Mouse (Mus musculus) effector memory CD4-positive, alpha-beta T cell, adult 5 months (primary cell): Measurements from ENCODE around the gene Nudt9. TPM values are rescaled to one million over a fixed set of nuclear protein-coding genes. Genes with fewer than 3 reads are reported as not detected.

Experiments
- polyA plus RNA-seq: library from polyadenylated mRNA; unstranded; fragments of 100-300 nt; shearing (Covaris generic); gene quantifications from one replicate; pipeline ENCODE4 v1.2.1, GENCODE M21; 2017

The Nudt9 gene
- 46.1 TPM for polyA plus RNA-seq

GRCm38 (mm10) chr5:104046256-104047199, at the start of gene Nudt9:
Gene Nudt9, plus strand, starts transcription at chr5:104046306.

GRCm38 (mm10) chr5:104021597-104022378, 24.3 kb upstream of the Nudt9 start, which contains the start of gene Hsd17b11:
Gene Hsd17b11, minus strand, starts transcription at chr5:104021919.

GRCm38 (mm10) chr5:104077508-104077907, 31.4 kb downstream of the Nudt9 start, which contains the start of gene Gm17660:
Gene Gm17660, minus strand, starts transcription at chr5:104077608.

GRCm38 (mm10) chr5:104113491-104114172, 67.5 kb downstream of the Nudt9 start, which contains the start of gene Sparcl1:
Gene Sparcl1, minus strand, starts transcription at chr5:104113733.

Other genes with a start within 250 kb of the Nudt9 start
- gene Klhl8, start 135.0 kb upstream of the Nudt9 start, polyA plus RNA-seq = 2.7 TPM
- gene Hsd17b13, start 68.9 kb upstream of the Nudt9 start, polyA plus RNA-seq = not detected
- gene Hsd17b11, start 24.4 kb upstream of the Nudt9 start, polyA plus RNA-seq = 2.4 TPM
- not detected for gene Gm17660, start 31.3 kb downstream of the Nudt9 start, polyA plus RNA-seq
- not detected for gene Sparcl1, start 67.4 kb downstream of the Nudt9 start, polyA plus RNA-seq
- gene Dspp, start 124.4 kb downstream of the Nudt9 start, polyA plus RNA-seq = not detected
- gene Dmp1, start 156.3 kb downstream of the Nudt9 start, polyA plus RNA-seq = not detected